Mouse (Mus musculus) MEL (cell line): ENCODE measurements around the gene Klhl23. TPM values are rescaled to one million over a fixed set of nuclear protein-coding genes. Genes with fewer than 3 reads are reported as not detected.

Experiments
- DNase-seq: peaks from one replicate; pipeline ENCODE4 v3.0.0; 2011; ENCODE audit warnings: low read depth, low spot score
- H3K27ac ChIP-seq: 2 replicates; pipeline ENCODE4 v1.5.1; 2012; ENCODE audit warnings: low read depth, mild to moderate bottlenecking, control low read depth, low read length, moderate library complexity; ENCODE audit not compliant: control insufficient read depth
- H3K27me3 ChIP-seq, 2 experiments: fragments of 150-350 bp in 1 of 2; sonication (generic) in 1 of 2; 2 replicates each; pipeline ENCODE4 v1.6.1; 2012; ENCODE audit warnings: low read length in 2 of 2, mild to moderate bottlenecking in 2 of 2, improper control_type of control experiment in 1 of 2, moderate library complexity in 1 of 2; ENCODE audit not compliant: insufficient read depth in 2 of 2, control insufficient read depth in 1 of 2
- H3K36me3 ChIP-seq, 2 experiments: 2 replicates each; pipeline ENCODE4 v1.6.1; 2012 to 2014; ENCODE audit warnings: low read length in 2 of 2, improper control_type of control experiment in 1 of 2, inconsistent platforms in 1 of 2, mild to moderate bottlenecking in 1 of 2; ENCODE audit not compliant: insufficient read depth in 2 of 2, control insufficient read depth in 1 of 2
- H3K4me1 ChIP-seq, 2 experiments: fragments of 150-350 bp in 1 of 2; sonication (generic) in 1 of 2; 2 replicates each; pipeline ENCODE4 v1.6.1; 2012; ENCODE audit warnings: low read length in 2 of 2, improper control_type of control experiment in 1 of 2, mild to moderate bottlenecking in 1 of 2; ENCODE audit not compliant: insufficient read depth in 2 of 2, control insufficient read depth in 1 of 2
- H3K4me3 ChIP-seq, 2 experiments: fragments of 150-350 bp in 1 of 2; sonication (generic) in 1 of 2; 2 replicates each; pipeline ENCODE4 v1.5.1; 2012; ENCODE audit warnings: low read depth in 2 of 2, low read length in 2 of 2, mild to moderate bottlenecking in 2 of 2, moderate library complexity in 2 of 2, control low read depth in 1 of 2, improper control_type of control experiment in 1 of 2; ENCODE audit not compliant: control insufficient read depth in 1 of 2, insufficient read depth in 1 of 2
- H3K79me2 ChIP-seq: 2 replicates; pipeline ENCODE4 v1.6.1; 2012; ENCODE audit warnings: mild to moderate bottlenecking, low read length, moderate library complexity; ENCODE audit not compliant: control insufficient read depth, poor library complexity, insufficient read depth
- H3K9ac ChIP-seq: 2 replicates; pipeline ENCODE4 v1.6.1; 2012; ENCODE audit warnings: low read depth, mild to moderate bottlenecking, control low read depth, low read length, moderate library complexity; ENCODE audit not compliant: control insufficient read depth, poor library complexity, severe bottlenecking
- H3K9me3 ChIP-seq: fragments of 150-350 bp; sonication (generic); replicated peaks from 2 replicates; pipeline ENCODE4 v1.6.1; 2012; ENCODE audit warnings: mild to moderate bottlenecking, low read length, improper control_type of control experiment, moderate library complexity; ENCODE audit not compliant: insufficient read depth
- BHLHE40 ChIP-seq: IDR thresholded peaks from 2 replicates; pipeline ENCODE4 v1.6.1; 2012; ENCODE audit warnings: low read depth, mild to moderate bottlenecking, inconsistent platforms, low read length, improper control_type of control experiment, borderline replicate concordance
- CHD1 ChIP-seq: IDR thresholded peaks from 2 replicates; pipeline ENCODE4 v1.6.1; 2012; ENCODE audit warnings: low read depth, mild to moderate bottlenecking, inconsistent platforms, low read length, improper control_type of control experiment
- CHD2 ChIP-seq: IDR thresholded peaks from 2 replicates; pipeline ENCODE4 v1.6.1; 2011; ENCODE audit warnings: low read length, improper control_type of control experiment
- E2F4 ChIP-seq: IDR thresholded peaks from 2 replicates; pipeline ENCODE4 v1.6.1; 2011; ENCODE audit warnings: low read depth, low read length, improper control_type of control experiment, borderline replicate concordance
- GABPA ChIP-seq: IDR thresholded peaks from 2 replicates; pipeline ENCODE4 v1.6.1; 2012; ENCODE audit warnings: low read depth, mild to moderate bottlenecking, inconsistent platforms, low read length, improper control_type of control experiment, moderate library complexity
- GATA1 ChIP-seq: IDR thresholded peaks from 2 replicates; pipeline ENCODE4 v1.6.1; 2011; ENCODE audit warnings: low read depth, low read length, improper control_type of control experiment
- JUND ChIP-seq: IDR thresholded peaks from 2 replicates; pipeline ENCODE4 v1.6.1; 2011; ENCODE audit warnings: low read depth, mild to moderate bottlenecking, improper control_type of control experiment, low read length
- MAFK ChIP-seq: IDR thresholded peaks from 2 replicates; pipeline ENCODE4 v1.6.1; 2011; ENCODE audit warnings: low read depth, mild to moderate bottlenecking, low read length, improper control_type of control experiment, borderline replicate concordance
- MAX ChIP-seq: IDR thresholded peaks from 2 replicates; pipeline ENCODE4 v1.6.1; 2011; ENCODE audit warnings: low read length, improper control_type of control experiment
- MEF2A ChIP-seq: IDR thresholded peaks from 2 replicates; pipeline ENCODE4 v1.6.1; 2014; ENCODE audit warnings: low read depth, mild to moderate bottlenecking, inconsistent platforms, low read length, improper control_type of control experiment; ENCODE audit not compliant: poor library complexity, insufficient replicate concordance, severe bottlenecking; ENCODE audit errors: extremely low read depth
- MXI1 ChIP-seq: IDR thresholded peaks from 2 replicates; pipeline ENCODE4 v1.6.1; 2011; ENCODE audit warnings: mild to moderate bottlenecking, low read depth, low read length, improper control_type of control experiment
- NRF1 ChIP-seq: IDR thresholded peaks from 2 replicates; pipeline ENCODE4 v1.6.1; 2014; ENCODE audit warnings: low read depth, mild to moderate bottlenecking, inconsistent platforms, low read length, improper control_type of control experiment, moderate library complexity; ENCODE audit not compliant: poor library complexity, insufficient read depth, severe bottlenecking
- POLR2A ChIP-seq, 2 experiments: IDR thresholded peaks; 2 replicates each; pipeline ENCODE4 v1.6.1; 2011 to 2012; ENCODE audit warnings: low read length in 2 of 2, mild to moderate bottlenecking in 2 of 2, control low read depth in 1 of 2, improper control_type of control experiment in 1 of 2, low read depth in 1 of 2, moderate library complexity in 1 of 2; ENCODE audit not compliant: control insufficient read depth in 1 of 2, insufficient read depth in 1 of 2, poor library complexity in 1 of 2
- POLR2AphosphoS5 ChIP-seq: IDR thresholded peaks from 2 replicates; pipeline ENCODE4 v1.6.1; 2012; ENCODE audit warnings: low read depth, borderline replicate concordance, mild to moderate bottlenecking, inconsistent platforms, low read length, moderate library complexity, mixed read lengths
- RAD21 ChIP-seq: IDR thresholded peaks from 2 replicates; pipeline ENCODE4 v1.6.1; 2011; ENCODE audit warnings: mild to moderate bottlenecking, low read depth, low read length, improper control_type of control experiment
- SIN3A ChIP-seq: IDR thresholded peaks from 2 replicates; pipeline ENCODE4 v1.6.1; 2012; ENCODE audit warnings: low read length, improper control_type of control experiment, inconsistent platforms
- SMC3 ChIP-seq: IDR thresholded peaks from 2 replicates; pipeline ENCODE4 v1.6.1; 2011; ENCODE audit warnings: low read depth, low read length, improper control_type of control experiment
- TAL1 ChIP-seq: IDR thresholded peaks from 2 replicates; pipeline ENCODE4 v1.6.1; 2012; ENCODE audit warnings: mild to moderate bottlenecking, inconsistent platforms, low read length, moderate library complexity, mixed read lengths
- USF2 ChIP-seq, 2 experiments: IDR thresholded peaks; 2 replicates each; pipeline ENCODE4 v1.6.1; 2011 to 2012; ENCODE audit warnings: improper control_type of control experiment in 2 of 2, low read length in 2 of 2, borderline replicate concordance in 1 of 2, inconsistent platforms in 1 of 2, low read depth in 1 of 2, mild to moderate bottlenecking in 1 of 2; ENCODE audit not compliant: insufficient read depth in 1 of 2
- ZMIZ1 ChIP-seq: IDR thresholded peaks from 2 replicates; pipeline ENCODE4 v1.6.1; 2012; ENCODE audit warnings: low read depth, mild to moderate bottlenecking, inconsistent platforms, low read length, improper control_type of control experiment, moderate library complexity
- polyA plus RNA-seq, 2 experiments: library from polyadenylated mRNA; stranded (reverse) in 1 of 2; unstranded in 1 of 2; fragments of >175 nt in 1 of 2; fragments of >200 nt in 1 of 2; gene quantifications; 2 replicates each; pipeline versions ENCODE4 v1.2.1 to v1.2.4; 2012; ENCODE audit warnings: low replicate concordance in 2 of 2, low read depth in 1 of 2; ENCODE audit not compliant: insufficient read length in 2 of 2, insufficient read depth in 1 of 2, missing spikeins in 1 of 2
- total RNA-seq: library from RNA; depleted of rRNA; stranded (reverse); fragments of 300-350 nt; gene quantifications from 2 replicates; pipeline ENCODE4 v1.2.3, GENCODE M21; 2012

Gene Klhl23
- total and polyA plus RNA-seq, 3 experiments, result 24.8 to 238 (median 31.4) TPM

GRCm38 (mm10) chr2:69826380-69826779 is 4.6 kb downstream of the Klhl23 start:
- DNase-seq, result no peak
- Histone ChIP-seq H3K9ac (no peak overlapping the region), H3K4me1 (peaks cover 8 to 9% of the 10 kb centered on the region in 2 experiments), H3K27me3 (no peaks in the 10 kb centered on the region), H3K9me3 (no peaks in the 10 kb centered on the region), H3K36me3 (peaks cover 0 to 13% of the 10 kb centered on the region in 2 experiments; a peak in 3 of 4 replicates), H3K27ac (no peak overlapping the region), H3K4me3 (no peak overlapping the region), H3K79me2 (peaks cover 14% of the 10 kb centered on the region)
- TF ChIP-seq USF2 (IDR thresholded peaks at IDR 0.05; ENCODE audit: borderline replicate concordance in 1 of 2, insufficient read depth in 1 of 2, low read depth in 1 of 2, low read length in 2 of 2), result no peak
- TF ChIP-seq MAFK, result no peak
- TF ChIP-seq MAX, result no peak
- TF ChIP-seq E2F4, result no peak
- no peak for TF ChIP-seq POLR2A (IDR thresholded peaks at IDR 0.05; ENCODE audit: control insufficient read depth in 1 of 2, insufficient read depth in 1 of 2, low read depth in 1 of 2, low read length in 2 of 2, poor library complexity in 1 of 2)
- TF ChIP-seq BHLHE40, result no peak
- no peak for TF ChIP-seq ZMIZ1
- no peak for TF ChIP-seq GABPA
- TF ChIP-seq CHD2, result no peak
- TF ChIP-seq CHD1, result no peak
- TF ChIP-seq POLR2AphosphoS5, result no peak
- TF ChIP-seq GATA1, result no peak
- no peak for TF ChIP-seq MXI1
- no peak for TF ChIP-seq MEF2A
- no peak for TF ChIP-seq TAL1
- TF ChIP-seq NRF1, result no peak
- TF ChIP-seq SMC3, result no peak
- no peak for TF ChIP-seq RAD21

- H3K9ac ChIP-seq, result no peak overlapping the region
- no peaks in the 10 kb centered on the region for H3K9me3 ChIP-seq
- H3K27me3 ChIP-seq, result no peaks in the 10 kb centered on the region
- H3K36me3 ChIP-seq, result peaks cover 0 to 10% of the 10 kb centered on the region in 2 experiments; a peak in 3 of 4 replicates
- H3K4me1 ChIP-seq, result peaks cover 6% of the 10 kb centered on the region in 2 experiments; a peak in 2 of 4 replicates
- peaks cover 7% of the 10 kb centered on the region for H3K79me2 ChIP-seq
- H3K27ac ChIP-seq, result no peak overlapping the region
- TF ChIP-seq JUND, result no peak
- no peak for TF ChIP-seq SIN3A
- DNase-seq, result no peak
- no peak overlapping the region for H3K4me3 ChIP-seq
These were observed 6.3 kb downstream of the Klhl23 start for GRCm38 (mm10) chr2:69828031-69828430.
